Mouse (Mus musculus) adrenal gland, adult 18-20 months (tissue): ENCODE results near the gene Aknad1. TPM values are rescaled to one million over a fixed set of nuclear protein-coding genes. Genes with fewer than 3 reads are reported as not detected.

Source experiments
- DNase-seq, 2 experiments: peaks; one replicate each; pipeline ENCODE4 v3.0.0; 2021 to 2022; ENCODE audit warnings: low spot score in 2 of 2
- long read RNA-seq, 2 experiments: library from polyadenylated mRNA; stranded (forward); transcript quantifications; one replicate each; pipeline ENCODE4 v2.0.0; 2021
- total RNA-seq, 2 experiments: library from RNA; stranded (reverse); gene quantifications; 1 replicate in 1 of 2; 2 replicates in 1 of 2; pipeline ENCODE4 v1.2.3; 2021

The Aknad1 gene
- not detected for total RNA-seq
- long read RNA-seq, experiment 1: 0 reads
- long read RNA-seq, experiment 2: 0 reads

DNA sequence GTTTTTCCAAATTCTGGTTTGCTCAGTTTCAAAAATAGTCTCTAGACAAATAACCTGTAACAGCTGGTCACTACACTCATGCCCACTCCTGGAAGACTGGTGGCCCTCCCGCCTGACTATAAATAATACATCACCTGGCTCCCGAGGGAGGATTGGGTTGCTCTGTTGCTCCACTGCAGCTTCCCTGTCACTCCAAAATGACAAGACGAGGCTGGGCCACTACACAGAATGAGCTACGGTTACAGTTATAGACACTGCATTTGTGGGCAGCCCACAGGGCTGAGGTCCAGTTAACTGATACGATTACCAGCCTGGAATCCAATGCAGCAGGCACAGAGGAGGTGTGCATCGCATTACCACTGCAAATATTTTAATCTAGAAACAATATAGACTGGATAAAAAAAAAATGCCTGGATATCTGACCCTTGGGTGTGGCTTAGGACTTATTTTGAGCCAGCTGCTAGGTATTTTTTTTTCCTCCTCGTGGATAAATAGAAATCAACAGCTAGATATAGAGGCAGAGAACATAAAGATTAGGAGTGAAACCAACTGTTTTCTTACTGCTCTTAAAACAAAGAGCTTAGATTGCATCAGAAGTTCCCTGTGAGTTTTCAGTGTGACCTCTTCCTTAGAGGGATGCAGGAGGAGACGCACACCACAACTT is at the start of gene Aknad1:
Aknad1 (plus strand) TSS at position 614 of the 664 bp plus-strand sequence.
- DNase-seq: no peak

DNA sequence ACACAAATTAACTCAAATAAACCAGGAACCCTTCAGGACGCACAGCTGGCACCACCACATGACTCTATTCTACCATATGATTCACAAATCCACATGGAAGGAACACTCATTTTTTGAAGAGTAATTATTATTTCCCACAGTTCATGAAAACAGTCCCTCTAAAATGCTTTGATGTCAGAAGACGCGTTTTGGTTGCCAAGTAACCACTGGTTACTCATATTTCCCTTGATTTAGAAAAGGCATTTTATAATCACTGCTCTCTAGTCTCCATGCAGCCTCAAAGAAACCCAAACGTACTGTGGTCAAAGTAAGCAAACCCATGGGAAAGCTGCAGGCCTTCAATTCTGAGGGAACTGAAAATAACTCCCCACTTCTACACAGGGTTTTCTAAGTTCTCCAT is 49.5 kb upstream of the Aknad1 start:
- no peak for DNase-seq

DNA sequence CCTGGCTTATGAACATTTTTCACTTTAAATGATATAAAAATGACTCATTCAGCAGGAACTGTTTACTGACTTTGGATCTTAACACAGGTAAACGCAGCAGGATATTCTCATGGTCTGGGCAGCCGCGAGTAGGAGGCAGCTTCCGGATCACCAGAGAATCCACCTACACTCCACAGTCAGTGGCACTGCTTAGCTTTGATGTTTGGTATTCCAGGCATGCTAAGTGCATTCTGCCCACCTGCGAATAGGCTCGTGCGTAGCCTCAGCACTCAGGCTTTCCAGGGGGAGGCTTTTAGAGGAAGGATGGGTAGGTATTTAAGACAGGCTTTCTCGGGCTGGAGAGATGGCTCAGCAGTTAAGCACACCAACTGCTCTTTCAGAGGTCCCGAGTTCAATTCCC is 45.1 kb upstream of the Aknad1 start:
- DNase-seq: no peak

DNA sequence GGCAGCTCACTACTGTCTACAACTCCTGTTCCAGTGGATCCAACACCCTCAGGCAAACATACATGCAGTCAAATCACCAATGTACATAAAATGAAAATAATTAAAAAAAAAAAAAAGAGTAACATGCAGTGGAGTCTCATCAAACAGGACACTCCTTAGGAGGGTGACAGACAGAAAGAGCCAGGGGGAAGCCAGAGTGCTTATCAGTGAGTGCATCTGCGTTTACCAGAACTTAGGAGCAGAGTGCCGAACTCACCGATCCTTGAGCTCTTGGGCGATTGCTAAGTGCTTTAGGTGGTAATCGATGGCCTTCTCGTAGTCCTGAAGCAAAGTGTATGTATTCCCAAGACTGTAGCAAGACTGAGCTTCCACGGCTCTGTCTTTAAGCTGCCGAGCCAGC is 40.8 kb upstream of the Aknad1 start:
- no peak for DNase-seq

DNA sequence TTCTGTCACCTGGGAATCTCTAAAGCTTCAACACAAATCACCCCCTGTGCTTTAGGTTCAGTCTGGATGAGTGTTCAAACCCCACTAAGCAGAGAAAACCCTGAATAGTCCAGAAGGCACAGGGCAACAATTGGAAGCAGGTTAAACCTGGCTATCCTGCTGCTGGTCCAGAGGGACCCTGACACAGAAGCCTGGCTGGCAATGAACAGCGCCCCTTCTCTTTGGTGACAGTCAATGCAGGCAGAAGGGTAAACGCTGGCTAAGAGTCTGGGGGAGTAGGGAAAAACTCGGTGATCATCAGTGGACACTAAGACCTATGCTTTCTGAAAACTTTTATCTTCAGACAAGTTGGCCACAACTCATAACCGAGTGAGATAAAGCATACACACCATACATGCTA is 39.7 kb upstream of the Aknad1 start:
- no peak for DNase-seq

DNA sequence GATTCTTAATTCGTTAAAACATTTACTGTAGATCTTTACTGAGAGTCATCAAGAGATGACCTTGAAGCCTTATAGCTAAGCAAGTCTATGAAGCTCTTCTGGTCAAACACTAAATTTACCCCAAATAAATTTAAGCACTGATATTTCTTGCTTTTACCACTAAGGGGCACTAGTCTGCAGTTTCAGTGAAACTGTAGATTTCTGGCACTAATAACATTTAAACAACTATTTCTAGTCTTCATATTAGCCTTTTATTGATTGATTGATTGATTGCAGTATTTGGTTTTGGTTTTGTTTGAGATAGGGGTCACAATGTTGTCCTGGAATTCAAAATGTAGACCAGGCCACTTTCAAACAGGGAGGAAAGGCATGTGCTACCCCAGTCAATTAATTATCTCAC is 38.2 kb upstream of the Aknad1 start:
- no peak for DNase-seq

DNA sequence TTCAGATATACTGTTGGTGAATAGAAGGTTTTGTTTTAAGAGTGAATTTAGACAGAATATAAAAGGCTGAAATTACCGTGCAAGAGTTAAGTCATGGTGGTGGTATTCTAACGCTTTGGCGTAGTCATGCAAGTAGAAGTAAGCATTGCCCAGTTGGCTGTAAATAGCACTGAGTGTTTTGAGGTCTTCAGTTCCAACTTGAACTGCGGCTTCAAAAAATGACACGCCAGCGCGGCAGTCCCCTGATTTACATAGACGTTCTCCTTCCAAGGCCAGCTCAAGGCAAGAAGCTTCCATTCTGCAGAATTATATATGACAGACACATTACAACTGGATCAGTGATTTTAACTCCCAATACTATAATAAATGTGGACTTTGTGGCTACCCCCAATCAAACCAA is 36.7 kb upstream of the Aknad1 start:
- DNase-seq: no peak

DNA sequence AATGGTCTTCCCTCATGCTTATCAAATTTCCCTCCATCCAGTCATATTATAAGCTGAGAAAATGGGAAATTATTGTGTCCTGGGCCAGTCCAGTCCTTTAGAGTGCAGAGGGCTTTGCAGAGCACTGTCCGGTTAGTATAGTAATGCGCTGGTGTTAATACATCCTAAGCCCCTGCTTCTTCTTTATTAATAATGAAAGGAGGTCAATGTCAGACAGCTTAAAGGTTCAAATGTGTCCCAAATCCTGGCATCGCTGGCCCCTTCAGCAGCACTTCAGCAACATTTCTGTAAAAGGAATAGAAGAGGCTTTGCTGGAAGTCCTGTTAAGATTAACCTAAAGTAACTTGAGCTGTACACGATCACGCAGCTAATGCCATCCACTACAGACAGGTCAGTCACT is 28.2 kb upstream of the Aknad1 start:
- no peak for DNase-seq

DNA sequence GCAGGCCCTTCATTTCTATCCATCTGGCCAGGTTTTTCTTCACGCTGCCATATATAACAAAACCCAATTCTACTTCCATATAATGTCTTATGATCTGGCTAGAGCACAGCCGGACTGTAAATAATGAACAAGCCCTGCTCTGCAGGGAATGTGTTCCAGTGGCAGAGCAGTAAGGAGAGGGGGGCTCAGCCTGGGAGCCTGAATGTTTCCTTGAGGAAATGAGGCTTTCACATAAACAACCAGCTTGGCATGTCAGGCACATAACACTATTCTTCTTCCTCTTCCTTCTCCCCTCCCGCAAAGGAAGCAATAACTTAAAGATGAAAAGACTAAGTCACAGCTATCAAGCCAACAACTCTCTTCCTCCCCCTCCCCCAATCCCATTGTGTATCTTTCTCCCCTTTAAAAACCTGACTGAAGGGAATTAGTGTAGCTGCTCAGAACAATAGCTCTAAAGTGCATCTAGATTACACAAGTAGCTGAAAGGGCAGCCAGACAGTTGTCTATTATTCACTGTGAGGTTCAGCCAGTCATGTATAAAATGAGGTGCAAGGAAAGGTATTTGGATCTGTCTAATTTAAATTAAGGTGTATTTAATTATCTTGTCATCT is 26.3 kb upstream of the Aknad1 start:
- DNase-seq: no peak

DNA sequence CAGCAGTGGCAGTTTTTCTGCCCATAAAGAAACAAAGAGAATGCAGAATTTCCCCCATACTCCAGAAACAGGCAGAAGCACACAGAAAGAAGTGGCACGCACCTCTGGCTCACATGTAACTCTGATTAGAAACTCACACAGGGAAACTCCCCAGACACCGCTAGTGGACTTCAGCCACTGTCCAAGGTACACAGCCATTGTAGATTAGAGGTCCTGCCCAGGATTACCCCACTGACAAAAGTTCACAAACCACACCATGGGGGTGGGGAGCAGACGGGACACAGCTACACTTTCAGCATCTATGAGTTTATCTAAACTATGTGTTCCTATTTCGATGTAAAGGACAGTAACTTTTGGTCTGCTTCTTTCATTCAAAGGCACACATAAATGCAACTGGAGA is 24.6 kb upstream of the Aknad1 start:
- no peak for DNase-seq

DNA sequence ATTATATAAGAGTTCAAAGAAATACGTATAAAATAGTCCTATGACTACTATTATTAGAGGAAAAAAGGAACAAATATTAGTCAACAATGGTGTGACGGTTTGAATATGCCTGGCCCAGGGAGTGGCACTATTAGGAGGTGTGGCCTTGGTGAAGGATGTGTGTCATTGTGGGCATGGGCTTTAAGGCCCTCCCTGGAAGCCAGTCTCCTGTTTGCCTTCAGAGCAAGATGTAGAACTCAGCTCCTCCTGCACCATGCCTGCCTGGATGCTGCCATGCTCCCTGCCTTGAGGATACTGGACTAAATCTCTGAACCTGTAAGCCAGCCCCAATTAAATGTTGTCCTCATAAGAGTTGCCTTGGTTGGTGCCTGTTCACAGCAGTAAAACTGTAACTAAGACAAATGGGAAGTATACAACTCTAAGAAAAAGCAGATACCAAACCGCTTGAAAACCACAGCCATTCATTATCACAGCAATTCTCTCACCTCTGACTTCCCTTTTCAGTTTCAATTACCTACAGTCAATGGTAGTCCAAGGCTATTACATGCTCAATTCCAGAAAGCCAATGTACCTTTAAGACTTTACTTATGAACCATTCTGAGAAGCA is 21.5 kb upstream of the Aknad1 start:
- DNase-seq: no peak

DNA sequence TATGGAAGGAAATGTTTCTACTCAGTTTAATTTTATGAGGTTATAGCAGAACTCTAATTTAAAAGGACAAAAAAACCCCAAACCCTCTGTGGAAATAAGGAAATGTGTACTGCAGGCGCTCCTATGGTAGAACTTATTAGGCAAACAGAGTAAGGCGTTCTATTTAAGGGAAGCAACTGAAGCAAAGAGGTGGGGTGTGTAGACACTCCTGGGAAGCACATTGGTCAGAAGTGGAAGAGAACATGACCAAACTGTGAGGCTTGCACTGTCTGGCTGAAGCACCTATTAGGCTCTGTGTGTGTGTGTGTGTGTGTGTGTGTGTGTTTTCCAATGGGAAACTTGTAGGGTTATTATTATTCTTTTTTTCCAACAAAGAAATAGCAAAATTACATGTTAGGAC is 20.1 kb upstream of the Aknad1 start:
- DNase-seq: no peak

DNA sequence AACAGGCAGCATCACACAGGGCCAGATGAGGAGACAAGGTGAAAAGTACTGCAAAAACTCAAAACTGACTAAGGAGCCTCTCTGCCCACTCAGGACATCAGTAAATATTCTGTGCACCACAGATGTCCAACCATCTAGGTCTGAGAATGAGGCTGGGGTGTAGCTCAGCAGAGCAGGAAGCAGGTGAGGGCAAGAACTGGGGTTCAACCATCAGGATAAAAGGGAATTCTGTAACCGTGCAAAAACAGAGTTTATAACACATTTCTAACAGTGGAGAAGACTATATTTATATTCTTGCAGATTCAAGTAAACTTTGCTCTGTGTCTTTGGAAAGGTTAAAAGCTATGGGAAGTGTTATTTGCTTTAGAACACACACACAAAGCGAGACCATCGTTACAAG is 19.7 kb upstream of the Aknad1 start:
- no peak for DNase-seq

DNA sequence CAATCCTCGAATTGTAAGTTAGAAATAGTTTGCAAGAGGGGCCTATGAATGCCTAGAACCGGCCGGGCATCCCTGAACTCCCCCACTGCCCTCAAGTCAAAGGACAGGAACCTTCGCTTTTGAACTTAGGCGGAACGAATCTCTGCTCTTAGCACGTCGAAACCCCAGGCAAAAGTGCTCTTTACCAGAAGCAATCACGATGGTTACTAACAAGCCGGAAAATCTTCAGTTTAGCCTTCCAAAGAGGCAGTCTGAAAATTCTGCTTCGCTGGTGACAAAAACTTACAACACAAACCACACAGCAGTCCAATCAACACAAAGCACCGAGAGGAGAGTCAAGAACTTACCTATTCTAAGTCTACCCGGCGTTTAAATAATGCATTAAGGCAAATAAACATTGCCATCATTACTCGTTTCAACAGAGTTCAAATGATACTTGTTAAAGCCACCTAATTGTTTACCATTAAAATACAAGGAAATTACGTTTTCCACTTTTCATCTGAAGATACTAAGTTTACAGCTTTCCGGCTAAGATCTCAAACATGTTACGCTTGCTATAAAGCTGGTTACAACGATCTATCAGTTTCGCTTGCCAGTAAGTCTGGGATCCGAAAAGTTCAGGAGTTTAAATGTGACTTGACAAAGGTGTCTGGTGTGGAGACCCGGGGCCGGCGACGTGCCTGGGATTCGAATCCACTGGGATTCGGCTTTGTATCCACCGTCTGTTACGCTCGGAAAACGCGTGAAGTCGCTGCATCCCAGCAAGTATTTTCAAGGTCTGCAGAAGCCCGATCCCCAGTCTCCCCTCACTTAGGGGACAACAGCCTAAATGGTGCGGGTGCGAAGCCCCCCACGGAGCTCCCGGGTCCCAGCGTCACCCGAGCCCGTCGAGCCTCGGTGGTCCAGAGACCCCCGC is 18.1 kb upstream of the Aknad1 start:
- DNase-seq: peak; percentile 31 to 37

DNA sequence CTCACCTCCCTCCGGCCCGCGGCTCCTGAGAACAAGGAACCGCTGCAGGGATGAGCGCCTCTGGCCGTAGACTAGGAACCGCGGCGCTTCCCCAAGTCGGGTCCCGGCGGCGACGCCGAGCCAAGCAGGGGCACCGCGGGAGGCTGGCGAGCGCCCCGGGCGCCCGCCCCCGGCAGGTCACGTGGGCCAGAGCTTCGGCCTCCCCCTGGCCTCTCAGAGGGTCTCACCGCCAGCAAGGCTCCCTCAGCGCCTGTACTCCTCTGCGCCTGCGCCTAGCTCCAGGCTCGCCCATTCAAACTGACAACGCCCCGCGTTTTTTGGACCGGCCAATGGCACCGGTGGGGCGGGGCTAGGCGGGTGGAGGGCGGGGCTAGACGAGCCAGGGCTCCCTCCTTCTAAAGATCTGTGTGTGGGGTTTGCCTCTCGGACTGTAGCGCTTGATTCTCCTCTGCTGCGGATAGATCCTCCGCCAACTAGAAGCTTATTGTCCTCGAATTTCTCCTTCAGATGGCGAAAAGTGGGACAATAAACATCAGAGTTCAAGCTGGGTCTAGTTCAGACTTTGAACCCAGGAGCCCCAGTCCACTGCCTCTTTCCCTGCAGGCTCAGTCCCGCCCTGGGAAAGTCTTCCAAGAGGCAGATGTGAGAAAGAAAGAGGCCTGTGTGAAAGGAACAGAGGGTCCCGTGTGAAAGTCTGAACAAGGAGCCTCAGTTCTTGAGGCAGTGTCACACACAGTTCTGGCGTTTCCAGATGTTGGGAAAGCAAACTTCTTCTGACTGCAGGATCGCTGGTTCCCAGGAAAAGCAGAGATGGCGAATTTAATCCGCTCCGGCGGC is 17.2 kb upstream of the Aknad1 start, which contains the start of gene Gpsm2:
Gpsm2 (minus strand) TSS at position 274 of the 837 bp plus-strand sequence.
- DNase-seq: peak; percentile 91 to 94

DNA sequence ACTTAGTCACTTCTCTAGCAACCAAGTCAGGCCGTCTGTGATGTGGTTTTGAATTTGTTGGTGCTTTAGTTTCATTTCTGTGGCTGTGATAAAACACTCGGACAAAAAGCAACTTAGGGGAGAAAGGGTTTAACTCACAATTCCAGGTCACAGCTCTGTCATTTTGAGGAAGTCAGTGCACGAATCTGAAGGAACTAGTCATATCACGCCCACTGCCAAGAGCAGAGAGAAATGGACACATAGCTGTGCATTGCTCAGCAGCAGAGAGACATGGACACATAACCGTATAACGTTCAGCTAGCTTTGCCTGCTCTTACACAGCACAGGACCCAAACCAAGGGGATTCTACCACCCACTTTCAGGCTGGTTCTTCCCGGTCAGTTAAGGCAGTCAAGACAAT is 13.0 kb upstream of the Aknad1 start:
- DNase-seq: no peak

DNA sequence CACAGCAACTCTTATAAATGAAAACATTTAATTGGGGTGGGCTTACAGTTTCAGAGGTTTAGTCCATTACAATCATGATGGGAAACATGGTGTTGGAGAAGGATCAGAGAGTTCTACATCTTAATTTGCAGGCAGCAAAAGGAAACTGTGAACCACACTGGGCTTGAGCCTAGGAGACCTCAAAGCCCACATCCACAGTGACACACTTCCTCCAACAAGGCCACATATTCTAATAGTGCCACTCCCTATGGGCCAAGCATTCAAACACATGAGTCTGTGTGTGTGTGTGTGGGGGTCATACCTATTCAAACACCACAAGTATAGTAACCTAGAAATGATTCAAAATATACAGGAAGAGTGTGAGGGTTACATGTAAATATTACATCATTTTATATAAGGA is 12.1 kb upstream of the Aknad1 start:
- DNase-seq: no peak

DNA sequence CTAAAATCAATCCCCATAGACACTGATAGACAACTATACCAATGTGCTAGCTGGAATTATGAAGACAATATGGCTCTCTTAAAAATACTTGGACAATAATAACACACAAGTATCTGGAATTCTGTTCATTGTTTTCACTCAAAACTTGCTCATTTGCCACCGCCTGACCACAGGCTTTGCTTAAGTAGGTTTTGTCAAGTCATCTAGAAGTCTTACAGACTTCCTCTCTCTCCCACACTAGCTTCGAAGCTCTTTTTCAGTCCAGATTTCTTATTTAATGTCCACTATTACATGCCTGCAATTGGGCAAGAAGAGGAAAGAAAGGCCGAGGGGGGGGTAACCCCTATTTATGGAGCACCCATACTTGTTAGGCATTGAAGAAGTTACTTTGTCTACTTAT is 11.7 kb upstream of the Aknad1 start:
- no peak for DNase-seq

DNA sequence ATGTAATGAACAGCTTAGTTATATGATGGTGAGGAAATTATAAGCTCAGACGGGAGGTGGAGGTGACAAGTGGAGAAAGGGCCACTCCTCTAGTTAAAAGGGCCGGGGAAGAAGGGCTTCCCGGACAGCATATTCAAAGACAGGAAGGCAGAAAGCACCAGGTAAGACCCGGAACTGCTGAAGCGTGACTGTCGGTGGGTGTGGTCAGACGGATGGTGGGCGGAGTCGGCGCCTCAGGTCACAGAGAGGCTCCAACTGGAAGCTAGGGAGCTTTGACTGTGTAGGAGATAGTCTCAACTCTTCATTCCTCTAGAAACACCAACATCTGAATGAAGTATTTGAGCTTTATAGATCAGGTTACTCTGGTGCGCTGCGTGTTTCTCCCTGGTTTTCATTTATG is 9.1 kb upstream of the Aknad1 start:
- DNase-seq: no peak

DNA sequence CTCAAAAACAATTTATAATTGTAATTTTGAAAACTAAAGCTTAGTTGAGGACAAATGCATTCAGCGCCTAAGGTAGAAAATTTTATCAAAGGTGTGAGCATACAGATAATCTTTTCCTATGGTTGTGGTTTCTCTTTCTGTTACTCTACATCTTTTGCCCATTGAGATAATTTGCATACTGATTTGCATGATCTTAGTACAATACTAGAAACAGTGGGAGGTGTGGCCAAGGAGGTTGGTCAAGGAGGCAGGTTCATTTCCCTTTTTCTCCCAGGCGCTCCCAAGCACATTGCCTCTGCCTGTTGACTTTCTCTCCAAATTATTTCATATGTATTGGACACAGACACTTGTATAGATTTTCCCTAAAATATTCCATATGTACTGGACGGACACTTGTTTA is 1.7 kb upstream of the Aknad1 start:
- DNase-seq: no peak

DNA sequence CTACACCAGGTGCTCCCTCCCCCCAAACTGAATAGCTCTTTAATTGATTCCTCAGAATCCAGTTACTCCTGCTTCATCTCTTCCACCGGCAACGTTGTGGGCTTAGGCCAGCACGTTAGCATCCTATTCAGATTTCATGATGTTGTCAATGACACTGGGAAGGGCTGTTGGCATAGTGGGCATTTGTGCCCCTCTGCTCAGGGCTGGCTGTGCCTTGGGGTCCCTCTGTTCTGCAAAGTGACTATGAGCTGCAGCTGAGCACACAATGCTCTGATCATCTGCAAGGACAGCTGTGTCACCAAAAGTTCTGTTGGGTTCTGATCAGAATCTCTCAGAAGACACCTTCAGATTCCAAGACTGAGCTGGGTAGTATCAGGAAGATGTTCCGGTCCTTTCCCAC is 4.6 kb downstream of the Aknad1 start:
- DNase-seq: no peak
